Mouse (Mus musculus): ENCODE results near the gene Zg16.

- no peak for TF ChIP-seq POLR2A (IDR thresholded peaks at IDR 0.05; ENCODE audit: insufficient read depth, low read depth, low read length)
- no peak for TF ChIP-seq CTCF (IDR thresholded peaks at IDR 0.05; ENCODE audit: insufficient read depth, low read depth, low read length)
Measured at GRCm38 (mm10) chr7:127019306-127019960, 67.7 kb downstream of the Zg16 start.

All from olfactory bulb, adult 2 months (tissue).